Mouse (Mus musculus) brain, embryonic 18.5 days (tissue): ENCODE measurements around the gene Rad52.

Experiments used
- DNase-seq: peaks from one replicate; pipeline ENCODE4 v3.0.0-alpha.2; 2012; ENCODE audit warnings: low read depth, low spot score

The Rad52 gene

GRCm38 (mm10) chr6:119902204-119903080, at the start of gene Rad52:
Gene Rad52 (plus strand): TSS chr6:119902698.
- peak; percentile 89 for DNase-seq

DNA sequence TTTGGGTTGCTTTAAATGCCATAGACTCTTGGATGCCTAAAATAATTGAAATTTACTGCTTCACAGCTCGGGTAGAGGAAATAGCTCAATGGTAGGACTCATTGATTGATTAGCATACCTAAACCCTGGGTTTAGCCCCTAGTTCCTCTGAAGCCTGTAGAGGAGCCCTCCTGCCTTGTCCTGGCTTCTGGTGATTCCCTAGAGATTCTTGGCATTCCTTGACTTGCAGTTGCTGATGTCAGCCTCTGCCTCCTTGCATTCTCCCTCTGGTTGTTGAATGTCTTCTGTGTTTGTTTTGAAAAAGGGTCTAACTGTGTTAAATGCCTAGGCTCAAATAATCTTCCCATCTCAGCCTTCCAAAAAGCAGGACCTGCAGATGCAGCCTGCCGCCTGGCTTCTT, 48.3 kb upstream of the Rad52 start:
- no peak for DNase-seq

GRCm38 (mm10) chr6:119855471-119855870, 47.0 kb upstream of the Rad52 start:
- DNase-seq = no peak

- no peak for DNase-seq
Observed at GRCm38 (mm10) chr6:119860236-119860635, 42.3 kb upstream of the Rad52 start.

- no peak for DNase-seq
Observed at GRCm38 (mm10) chr6:119861519-119861918, 41.0 kb upstream of the Rad52 start.

GRCm38 (mm10) chr6:119864341-119865034, 38.0 kb upstream of the Rad52 start:
- DNase-seq = peak; percentile 78

DNA sequence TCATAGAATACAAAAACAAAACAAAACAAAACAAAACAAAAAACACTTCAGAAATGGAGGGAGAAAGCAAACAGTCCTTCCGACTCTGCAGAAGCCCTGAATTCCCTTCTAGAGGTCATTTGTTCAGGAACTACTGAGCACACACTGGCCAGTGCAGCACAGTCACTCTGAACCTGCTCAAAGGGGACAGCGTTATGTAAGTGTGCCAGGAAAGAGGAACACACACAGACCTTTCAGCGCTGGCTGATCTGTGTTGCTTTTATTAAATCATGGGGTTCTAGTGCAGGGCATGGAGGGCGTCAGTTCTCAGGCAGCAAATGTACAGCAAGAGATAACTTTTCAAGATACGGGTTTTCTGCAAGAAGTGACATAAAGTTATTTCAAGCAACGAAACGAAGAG, 19.3 kb upstream of the Rad52 start:
- DNase-seq = no peak

- DNase-seq = no peak
Observed at GRCm38 (mm10) chr6:119892711-119893110, 9.8 kb upstream of the Rad52 start.

DNA sequence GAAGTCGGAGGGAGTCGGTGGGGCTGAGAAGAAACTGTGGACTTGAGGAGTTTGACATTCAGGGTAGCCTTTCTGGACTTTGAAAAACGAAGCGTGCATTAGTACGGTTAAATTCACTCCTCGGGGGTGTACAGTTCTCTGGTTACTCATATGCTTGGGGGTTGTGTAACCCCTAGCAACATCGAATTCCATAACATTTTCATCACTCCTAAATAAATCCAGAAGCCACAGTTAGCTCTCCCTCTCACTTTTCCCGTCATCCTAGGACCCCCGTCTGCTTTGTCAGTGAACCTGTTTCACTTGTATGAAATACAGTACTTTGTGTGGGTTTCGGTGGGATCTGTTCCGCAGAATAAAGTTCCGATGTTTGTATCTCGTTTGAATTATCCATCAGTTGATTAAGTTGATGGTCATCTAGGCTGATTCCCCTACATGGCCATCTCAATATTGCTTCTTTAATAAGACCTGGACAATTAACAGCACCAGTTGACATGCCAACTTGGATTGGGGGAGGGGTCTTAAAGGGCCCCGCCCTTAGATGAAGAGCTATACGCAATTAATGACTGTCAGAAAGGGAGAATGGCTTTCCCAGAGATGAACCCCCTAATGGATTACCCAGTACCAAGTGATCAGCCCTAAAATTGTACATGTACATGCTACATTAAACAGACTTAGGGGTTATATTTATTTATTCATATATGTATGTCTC, 737 bp downstream of the Rad52 start:
- no peak for DNase-seq

DNA sequence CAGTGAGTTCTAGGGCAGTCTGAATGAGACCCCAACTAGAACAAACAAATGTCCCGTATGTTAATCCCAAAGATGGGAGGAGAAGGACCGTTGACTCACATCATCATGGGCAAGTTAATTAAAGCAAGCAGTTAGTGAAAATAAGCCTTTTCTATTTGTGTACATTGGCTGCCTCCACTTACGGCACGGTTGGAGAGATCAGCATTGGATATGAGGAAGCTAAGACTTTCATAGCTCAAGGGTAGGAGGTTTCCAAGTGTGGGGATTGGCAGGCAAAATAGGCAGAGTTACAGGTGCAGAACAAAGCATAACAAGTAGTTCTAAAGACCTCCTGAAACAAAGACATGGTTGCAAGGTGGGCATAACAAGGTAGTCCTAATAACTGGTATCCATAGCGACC, 3.0 kb downstream of the Rad52 start:
- no peak for DNase-seq

GRCm38 (mm10) chr6:119912046-119912445, 9.5 kb downstream of the Rad52 start:
- DNase-seq = no peak

- DNase-seq = no peak
Observed at GRCm38 (mm10) chr6:119915710-119916109, 13.2 kb downstream of the Rad52 start.

DNA sequence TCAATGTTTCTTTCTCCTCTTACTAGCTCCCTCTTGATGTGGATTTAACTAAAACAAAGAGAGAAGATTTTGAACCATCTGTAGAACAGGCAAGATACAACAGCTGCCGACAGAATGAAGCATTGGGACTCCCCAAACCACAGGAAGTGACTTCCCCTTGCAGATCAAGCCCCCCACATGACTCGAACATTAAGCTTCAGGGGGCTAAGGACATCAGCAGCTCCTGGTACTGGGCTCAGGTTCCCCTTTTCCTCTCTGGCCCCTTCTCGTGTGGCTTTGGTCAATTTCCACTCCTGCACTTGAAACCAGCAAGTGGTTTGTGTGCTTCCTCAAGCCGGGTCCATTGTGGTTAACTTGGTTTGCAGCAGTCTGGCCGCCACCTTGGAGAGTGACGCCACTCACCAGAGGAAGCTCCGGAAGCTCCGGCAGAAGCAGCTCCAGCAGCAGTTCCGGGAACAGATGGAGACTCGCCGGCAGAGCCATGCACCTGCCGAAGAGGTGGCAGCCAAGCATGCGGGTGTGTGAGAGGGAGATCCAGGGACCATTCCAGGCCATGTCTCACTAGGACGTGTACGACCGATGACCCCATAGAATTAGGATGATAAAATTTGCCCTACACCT, 16.2 kb downstream of the Rad52 start:
- no peak for DNase-seq

- DNase-seq = no peak
Observed at GRCm38 (mm10) chr6:119922136-119922535, 19.6 kb downstream of the Rad52 start.

DNA sequence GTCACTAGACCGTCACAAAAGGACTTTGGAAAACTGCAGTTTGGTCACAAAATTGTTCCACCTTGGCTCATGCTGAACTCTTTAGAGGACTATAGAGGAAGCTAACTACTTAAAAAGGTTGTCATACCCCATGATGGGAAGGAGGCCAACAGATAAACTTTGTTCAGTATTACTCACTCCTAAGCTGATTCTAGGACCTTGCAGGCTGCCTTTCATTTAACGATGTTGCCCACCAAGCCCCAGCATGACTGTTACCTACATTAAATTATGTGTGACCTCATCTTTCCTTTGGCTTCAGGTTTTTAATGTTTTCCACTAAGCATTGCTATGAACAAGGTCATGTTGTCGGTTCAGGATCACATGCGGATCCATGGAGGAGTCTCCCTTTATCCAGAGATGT, 20.0 kb downstream of the Rad52 start:
- no peak for DNase-seq

DNA sequence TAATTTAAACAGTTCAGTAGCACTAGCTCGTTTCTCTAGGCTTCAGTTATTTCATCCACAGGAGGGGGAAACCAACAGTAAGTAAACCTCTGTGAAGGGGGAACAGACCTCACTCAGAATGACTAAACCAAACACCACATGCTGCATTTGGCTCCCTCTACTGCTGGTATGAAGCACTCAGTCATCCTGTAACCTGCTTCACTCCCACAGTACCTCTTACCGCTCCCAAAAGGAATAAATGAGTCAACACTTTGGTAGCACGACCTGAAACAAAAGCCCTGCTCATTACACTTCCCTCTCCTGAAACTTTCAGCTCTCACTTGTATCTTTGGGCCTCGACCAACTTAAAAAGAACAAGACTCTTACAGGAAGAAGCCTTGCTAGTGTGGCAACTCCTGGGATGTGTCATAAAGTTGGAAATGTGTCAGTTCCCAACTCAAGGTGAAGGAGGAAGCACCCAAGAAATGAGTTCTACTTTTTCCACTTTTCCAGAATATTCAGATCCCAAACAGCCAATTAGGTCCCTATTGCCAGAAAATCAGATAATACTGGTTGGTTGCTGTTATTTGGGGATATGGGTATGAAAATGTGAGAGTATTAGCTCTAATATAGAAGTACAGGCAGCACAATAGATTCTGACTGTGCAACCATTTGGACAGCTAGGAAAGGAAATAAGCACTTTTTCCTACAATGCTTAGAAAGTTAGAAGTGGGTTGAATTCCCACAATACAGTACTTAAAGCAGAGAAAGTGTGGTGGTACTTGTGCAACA, 21.9 kb downstream of the Rad52 start:
- DNase-seq = peak; percentile 6
